Mouse (Mus musculus) liver, embryonic 16.5 days (tissue): ENCODE results near the gene Plscr3. TPM values are rescaled to one million over a fixed set of nuclear protein-coding genes. Genes with fewer than 3 reads are reported as not detected.
A peak's percentile ranks its signal among the peaks of the same experiment; 100 is the strongest.

Experiments used
- ATAC-seq: fragments of 200-750 bp; cut with Nextera tagmentation; 2 replicates; pipeline ENCODE4 v1.8.0; 2017; ENCODE audit warnings: low read depth, mild to moderate bottlenecking, moderate number of reproducible peaks, moderate library complexity
- H3K27ac ChIP-seq: fragments of 300-500 bp; sonication (generic); 2 replicates; pipeline ENCODE4 v1.5.1; 2014; ENCODE audit warnings: mild to moderate bottlenecking, low read length
- H3K27me3 ChIP-seq: fragments of 300-500 bp; sonication (generic); 2 replicates; pipeline ENCODE4 v1.6.1; 2014; ENCODE audit warnings: low read depth, low read length, mixed read lengths; ENCODE audit not compliant: control insufficient read depth, insufficient read depth
- H3K36me3 ChIP-seq: fragments of 300-500 bp; sonication (generic); 2 replicates; pipeline ENCODE4 v1.6.1; 2014; ENCODE audit warnings: mild to moderate bottlenecking; ENCODE audit not compliant: control insufficient read depth, insufficient read depth
- H3K4me1 ChIP-seq: fragments of 300-500 bp; sonication (generic); 2 replicates; pipeline ENCODE4 v1.6.1; 2014; ENCODE audit warnings: low read depth, low read length, mixed read lengths; ENCODE audit not compliant: control insufficient read depth
- H3K4me2 ChIP-seq: fragments of 300-500 bp; sonication (generic); 2 replicates; pipeline ENCODE4 v1.6.1; 2014; ENCODE audit warnings: low read depth, low read length, mixed read lengths
- H3K4me3 ChIP-seq: fragments of 300-500 bp; sonication (generic); 2 replicates; pipeline ENCODE4 v1.5.1; 2014; ENCODE audit warnings: low read depth, mild to moderate bottlenecking, low read length
- H3K9ac ChIP-seq: fragments of 300-500 bp; sonication (generic); 2 replicates; pipeline ENCODE4 v1.6.1; 2014; ENCODE audit warnings: low read depth, low read length
- H3K9me3 ChIP-seq: fragments of 300-500 bp; sonication (generic); replicated peaks from 2 replicates; pipeline ENCODE4 v1.6.1; 2016; ENCODE audit warnings: low read length; ENCODE audit not compliant: control insufficient read depth
- WGBS: fragments of 180-500 bp; shearing (Covaris S2); extraction: QIAGEN DNeasy Blood & Tissue Kit; methylation state at CpG from one replicate; pipeline ENCODE4 v1.1.7; 2014; ENCODE audit not compliant: insufficient replicate concordance; 5-methylcytosine and 5-hydroxymethylcytosine counted together
- polyA plus RNA-seq: library from polyadenylated mRNA; unstranded; fragments of >200 nt; fragmentation: Nextera tagmentation; extraction: Ambion mirVana; gene quantifications from 2 replicates; pipeline ENCODE4 v1.2.1, GENCODE M21; 2015

Gene Plscr3
- polyA plus RNA-seq, 1 experiment from 2014 or later: 27.8 TPM

DNA sequence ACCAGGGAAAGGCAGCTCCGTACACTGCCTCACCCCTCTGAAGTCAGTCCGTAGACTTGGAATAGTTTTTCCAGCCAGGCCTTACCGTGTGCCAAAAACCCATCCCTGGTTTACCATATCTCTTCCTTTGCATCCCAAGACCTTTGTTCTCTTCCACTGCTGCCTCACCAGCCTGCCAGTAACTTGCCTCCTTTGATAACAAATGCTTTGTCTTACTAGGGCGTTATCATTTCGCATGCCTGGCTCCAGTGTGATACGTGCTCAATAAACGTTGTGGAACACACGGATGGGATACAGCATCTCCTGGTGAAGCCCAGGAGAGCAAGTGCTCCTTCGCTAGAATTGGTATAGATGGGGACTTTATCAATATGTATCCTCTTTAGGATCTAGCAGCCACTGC, 21.2 kb downstream of the Plscr3 start:
- peaks cover 34% of the 10 kb centered on the region for H3K4me1 ChIP-seq
- H3K36me3 ChIP-seq: no peaks in the 10 kb centered on the region
- peak overlapping the region; percentile 51; the same call in 1 of the 2 replicates for H3K27ac ChIP-seq
- H3K27me3 ChIP-seq: no peaks in the 10 kb centered on the region
- ATAC-seq: peak; percentile 62
- H3K4me2 ChIP-seq: no peak overlapping the region
- H3K9me3 ChIP-seq: no peaks in the 10 kb centered on the region
- 32% methylated on average over 9 of the region's 9 CpGs for WGBS
- no peak overlapping the region for H3K4me3 ChIP-seq
- peak overlapping the region; percentile 30 for H3K9ac ChIP-seq

DNA sequence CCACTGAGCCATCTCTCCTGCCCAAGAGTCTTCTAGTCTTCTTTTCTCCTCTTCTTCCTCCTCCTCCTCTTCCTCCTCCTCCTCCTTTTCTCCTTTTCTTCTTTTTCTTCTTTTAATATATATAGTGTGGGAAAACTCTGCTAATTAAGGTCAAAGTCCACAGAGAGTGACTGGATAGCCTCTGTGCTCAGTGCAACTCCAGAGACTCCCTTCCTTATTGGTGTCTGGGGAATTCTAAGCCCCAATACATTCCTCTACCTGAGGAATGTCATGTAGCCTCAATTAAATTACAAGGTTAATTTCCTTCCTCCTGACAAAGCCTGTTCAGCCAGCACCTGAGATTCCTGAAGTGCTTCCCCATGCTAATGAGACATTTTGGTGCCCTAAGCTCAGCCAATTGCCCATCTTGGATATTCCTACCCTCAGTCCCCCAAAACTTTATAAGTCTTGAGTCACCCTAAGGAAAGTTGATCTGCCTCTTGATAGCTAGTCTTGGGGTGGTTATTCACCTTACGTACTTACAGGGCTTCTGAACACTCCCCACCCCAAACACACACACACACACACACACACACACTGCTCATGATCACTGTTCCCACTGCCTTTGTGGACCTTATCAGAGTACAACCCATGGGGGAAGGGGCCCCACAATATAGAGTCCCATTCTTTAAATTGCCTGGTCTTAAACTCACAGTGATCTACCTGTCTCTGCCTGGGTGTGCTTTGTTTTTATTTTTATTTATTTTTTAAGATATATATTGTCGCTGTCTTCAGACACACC, 24.3 kb downstream of the Plscr3 start:
- no peak overlapping the region for H3K4me3 ChIP-seq
- ATAC-seq: peak; percentile 40; the same call in 1 of the 2 replicates
- H3K27me3 ChIP-seq: no peaks in the 10 kb centered on the region
- H3K9ac ChIP-seq: no peak overlapping the region
- H3K36me3 ChIP-seq: no peaks in the 10 kb centered on the region
- H3K4me2 ChIP-seq: no peak overlapping the region
- no peaks in the 10 kb centered on the region for H3K9me3 ChIP-seq
- H3K4me1 ChIP-seq: peaks cover 17% of the 10 kb centered on the region
- no peak overlapping the region for H3K27ac ChIP-seq
- WGBS: 68% methylated on average over 2 of the region's 2 CpGs

DNA sequence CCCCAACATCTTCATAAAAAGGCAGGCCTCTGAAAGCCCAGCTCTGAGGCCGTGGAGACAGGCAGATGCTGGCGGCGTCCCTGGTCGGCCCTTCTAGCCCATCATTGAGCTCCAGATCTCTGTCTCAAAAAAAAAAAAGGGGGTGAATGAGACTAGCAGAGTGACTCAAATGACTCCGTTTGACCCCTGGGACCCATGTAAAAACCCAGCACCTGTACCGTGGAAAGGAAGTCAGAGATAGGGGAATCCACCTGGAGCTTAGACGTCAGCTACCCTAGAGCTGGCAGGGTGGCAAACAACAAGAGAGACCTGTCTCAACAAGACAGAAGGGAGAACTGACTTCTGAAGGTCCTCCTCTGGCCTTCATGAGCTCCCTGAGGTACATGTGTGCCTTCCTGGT, 25.6 kb downstream of the Plscr3 start:
- Histone ChIP-seq H3K27me3 (no peaks in the 10 kb centered on the region), H3K9me3 (no peaks in the 10 kb centered on the region), H3K27ac (no peak overlapping the region), H3K9ac (no peak overlapping the region), H3K36me3 (no peaks in the 10 kb centered on the region), H3K4me1 (peaks cover 29% of the 10 kb centered on the region), H3K4me3 (no peak overlapping the region), H3K4me2 (no peak overlapping the region)
- no peak for ATAC-seq
- 75% methylated on average over 7 of the region's 7 CpGs for WGBS

DNA sequence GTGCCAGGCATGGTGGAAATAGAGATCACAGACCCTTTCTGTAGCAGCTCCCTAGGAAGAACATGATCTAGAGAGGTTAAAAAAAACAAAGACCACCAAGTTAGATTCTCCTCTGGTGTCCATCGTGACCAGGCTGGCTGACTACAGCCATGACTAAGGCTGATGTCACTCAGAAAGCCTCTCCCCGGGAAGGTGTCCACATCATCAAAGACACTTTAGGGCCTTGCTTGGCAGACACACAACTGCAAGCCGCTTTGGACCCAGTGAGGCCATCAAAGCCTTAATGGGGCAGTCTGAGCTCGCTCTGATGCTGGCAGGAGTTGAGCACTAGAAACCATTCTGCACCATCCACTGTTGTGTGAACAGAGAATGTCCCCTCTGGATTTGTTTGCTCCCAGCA, 26.3 kb downstream of the Plscr3 start:
- Histone ChIP-seq H3K9ac (no peak overlapping the region), H3K4me3 (no peak overlapping the region), H3K4me2 (no peak overlapping the region), H3K36me3 (no peaks in the 10 kb centered on the region), H3K27me3 (no peaks in the 10 kb centered on the region), H3K9me3 (no peaks in the 10 kb centered on the region), H3K27ac (no peak overlapping the region), H3K4me1 (peaks cover 27% of the 10 kb centered on the region)
- no peak for ATAC-seq
- 72% methylated on average over 4 of the region's 4 CpGs for WGBS

DNA sequence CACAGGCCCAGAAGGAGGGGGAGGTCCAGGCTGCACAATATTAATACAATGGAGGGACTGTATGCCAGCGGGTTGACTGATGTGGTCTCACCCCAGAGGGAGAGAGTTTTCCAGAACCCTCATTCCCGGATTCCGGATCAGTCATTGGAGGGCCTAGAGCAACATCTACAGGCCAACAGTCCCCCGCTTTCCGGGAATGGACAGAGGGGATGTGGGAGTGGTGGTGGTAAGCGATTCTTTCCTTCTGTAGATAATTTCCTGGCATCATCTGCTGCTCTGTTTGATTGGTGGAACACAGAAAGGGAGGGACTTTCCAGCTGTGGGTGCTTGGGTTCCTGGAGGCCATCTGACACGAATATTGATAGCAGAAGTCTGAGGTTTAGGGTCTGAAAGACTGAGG, 30.0 kb downstream of the Plscr3 start:
- H3K4me1 ChIP-seq: peaks cover 59% of the 10 kb centered on the region

DNA sequence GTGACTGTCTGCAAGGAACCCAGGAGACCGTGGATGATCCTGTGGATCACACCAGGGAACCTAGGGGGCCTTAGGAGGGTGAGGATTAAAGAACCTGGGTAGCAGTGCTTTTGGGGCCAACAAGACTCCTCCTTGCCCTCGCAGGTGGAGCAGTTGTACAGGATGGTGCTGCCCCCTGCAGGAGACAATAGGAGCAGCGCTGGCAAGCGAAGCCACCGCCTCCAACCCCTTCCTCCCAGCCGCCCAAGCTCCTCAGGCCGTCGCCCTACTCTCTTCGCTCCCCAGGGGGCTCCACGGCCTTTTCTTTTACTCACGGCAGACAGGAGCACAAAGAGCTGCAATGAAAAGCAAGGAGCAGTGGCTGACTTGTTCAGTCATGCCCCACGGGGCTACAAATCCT, 30.7 kb downstream of the Plscr3 start:
- no peak overlapping the region for H3K27ac ChIP-seq
- peaks cover 65% of the 10 kb centered on the region for H3K4me1 ChIP-seq
- 0 out of 2 replicates have a peak overlapping the region, but pooled peaks have one; percentile 14 for H3K4me2 ChIP-seq
- WGBS: 2% methylated on average over 12 of the region's 12 CpGs
- H3K36me3 ChIP-seq: no peaks in the 10 kb centered on the region
- ATAC-seq: peak; percentile 35; the same call in 1 of the 2 replicates
- H3K9ac ChIP-seq: peak overlapping the region; percentile 4; the same call in 1 of the 2 replicates
- no peaks in the 10 kb centered on the region for H3K9me3 ChIP-seq
- H3K27me3 ChIP-seq: no peaks in the 10 kb centered on the region
- H3K4me3 ChIP-seq: no peak overlapping the region

More for the DNA sequence above, 30.0 kb downstream of the Plscr3 start:
- H3K4me3 ChIP-seq: no peak overlapping the region
- no peak for ATAC-seq
- 39% methylated on average over 7 of the region's 7 CpGs for WGBS
- H3K36me3 ChIP-seq: no peaks in the 10 kb centered on the region
- no peaks in the 10 kb centered on the region for H3K9me3 ChIP-seq
- no peak overlapping the region for H3K4me2 ChIP-seq
- H3K9ac ChIP-seq: no peak overlapping the region
- H3K27ac ChIP-seq: no peak overlapping the region
- H3K27me3 ChIP-seq: no peaks in the 10 kb centered on the region

DNA sequence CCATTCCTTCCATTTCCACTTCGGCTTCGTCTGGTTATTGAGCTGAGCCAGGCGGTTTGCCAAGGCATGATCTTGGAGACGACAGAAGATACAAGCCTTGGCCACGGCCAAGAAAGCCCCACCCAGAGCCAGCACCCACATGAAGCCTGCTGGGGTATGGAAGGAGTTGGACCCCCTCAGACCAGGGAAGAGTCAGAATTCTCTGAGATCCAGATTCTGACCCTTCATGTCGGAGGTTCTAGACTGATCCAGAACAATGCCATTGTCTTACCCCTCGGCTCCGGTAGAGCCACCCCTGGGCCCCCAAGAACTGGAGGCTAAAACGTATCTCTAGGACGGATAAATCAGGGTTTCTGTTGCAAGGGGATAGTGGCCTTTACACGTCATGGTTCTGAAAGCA, 31.7 kb downstream of the Plscr3 start, which contains the start of gene Tmem95:
TSS of gene Tmem95 (minus strand) at position 141 of the 400 bp plus-strand sequence.
- H3K27me3 ChIP-seq: no peaks in the 10 kb centered on the region
- H3K27ac ChIP-seq: peak within 1 kb of the TSS; percentile 77
- H3K9ac ChIP-seq: 0 out of 2 replicates have a peak within 1 kb of the TSS, but pooled peaks have one; percentile 35
- no peaks in the 10 kb centered on the region for H3K36me3 ChIP-seq
- 74% methylated on average over 11 of the region's 11 CpGs for WGBS
- no peak for ATAC-seq
- no peaks in the 10 kb centered on the region for H3K9me3 ChIP-seq
- H3K4me3 ChIP-seq: no peak within 1 kb of the TSS
- H3K4me2 ChIP-seq: 0 out of 2 replicates have a peak within 1 kb of the TSS, but pooled peaks have one; percentile 14
- peaks cover 67% of the 10 kb centered on the region for H3K4me1 ChIP-seq

DNA sequence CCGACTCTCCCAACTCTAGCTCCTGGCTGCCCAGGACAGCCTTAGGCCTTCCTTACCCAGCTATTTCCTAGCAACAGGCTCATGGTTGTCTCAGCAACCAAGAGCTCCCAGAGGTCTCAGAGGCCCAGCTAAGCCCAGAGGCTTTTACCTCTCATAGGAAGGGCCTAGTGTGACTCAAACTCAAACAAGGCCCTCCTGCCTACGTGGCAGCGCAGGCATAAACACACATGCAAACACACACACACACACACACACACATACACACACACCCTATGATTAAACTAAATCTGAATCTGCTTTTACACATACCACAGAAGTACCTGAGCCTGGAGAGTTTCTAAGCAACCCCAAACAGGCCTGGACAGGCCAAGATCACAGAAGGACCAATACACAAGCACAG, 32.2 kb downstream of the Plscr3 start:
- no peak for ATAC-seq
- no peaks in the 10 kb centered on the region for H3K27me3 ChIP-seq
- peak overlapping the region; percentile 77 for H3K27ac ChIP-seq
- no peak overlapping the region for H3K4me3 ChIP-seq
- H3K36me3 ChIP-seq: no peaks in the 10 kb centered on the region
- WGBS: 76% methylated on average over 3 of the region's 3 CpGs
- H3K9ac ChIP-seq: 0 out of 2 replicates have a peak overlapping the region, but pooled peaks have one; percentile 35
- no peak overlapping the region for H3K4me2 ChIP-seq
- peaks cover 67% of the 10 kb centered on the region for H3K4me1 ChIP-seq
- no peaks in the 10 kb centered on the region for H3K9me3 ChIP-seq

DNA sequence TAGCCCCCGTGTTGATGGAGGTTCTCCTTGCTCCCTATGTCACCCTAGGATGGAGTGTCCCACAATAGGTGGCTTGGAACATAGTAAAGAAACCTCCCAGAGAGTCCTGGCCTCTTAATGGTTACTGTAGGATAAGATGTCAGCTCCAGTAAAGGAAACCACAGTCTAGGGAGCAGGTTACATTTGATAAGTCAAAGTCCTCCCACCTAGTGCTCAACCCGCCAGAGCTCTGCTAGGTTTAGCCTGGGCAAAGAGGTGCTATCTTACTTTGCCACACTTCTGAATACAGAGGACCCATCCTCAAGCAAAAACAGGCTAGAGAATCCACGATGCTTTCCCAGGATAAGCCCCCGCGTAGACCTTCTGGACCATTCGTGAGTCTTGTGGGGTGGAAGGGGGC, 32.8 kb downstream of the Plscr3 start:
- peak overlapping the region; percentile 93 for H3K4me2 ChIP-seq
- H3K4me1 ChIP-seq: peaks cover 72% of the 10 kb centered on the region
- no peaks in the 10 kb centered on the region for H3K9me3 ChIP-seq
- peak; percentile 37 for ATAC-seq
- H3K27ac ChIP-seq: peak overlapping the region; percentile 77
- no peaks in the 10 kb centered on the region for H3K27me3 ChIP-seq
- 27% methylated on average over 6 of the region's 6 CpGs for WGBS
- no peaks in the 10 kb centered on the region for H3K36me3 ChIP-seq
- H3K4me3 ChIP-seq: no peak overlapping the region
- peak overlapping the region; percentile 35 for H3K9ac ChIP-seq
